Mouse (Mus musculus) spleen, adult 2 months (tissue): ENCODE measurements around the gene Rnaseh2b.

Experiments used
- CTCF ChIP-seq: fragments of 200-500 bp; IDR thresholded peaks from 2 replicates; pipeline ENCODE4 v1.5.1; 2011; ENCODE audit warnings: mild to moderate bottlenecking, inconsistent platforms; ENCODE audit not compliant: insufficient read depth, insufficient read length, insufficient replicate concordance; ENCODE audit errors: extremely low read depth
- POLR2A ChIP-seq: fragments of 200-500 bp; IDR thresholded peaks from 2 replicates; pipeline ENCODE4 v1.6.1; 2011; ENCODE audit warnings: low read depth, low read length, inconsistent platforms

DNA sequence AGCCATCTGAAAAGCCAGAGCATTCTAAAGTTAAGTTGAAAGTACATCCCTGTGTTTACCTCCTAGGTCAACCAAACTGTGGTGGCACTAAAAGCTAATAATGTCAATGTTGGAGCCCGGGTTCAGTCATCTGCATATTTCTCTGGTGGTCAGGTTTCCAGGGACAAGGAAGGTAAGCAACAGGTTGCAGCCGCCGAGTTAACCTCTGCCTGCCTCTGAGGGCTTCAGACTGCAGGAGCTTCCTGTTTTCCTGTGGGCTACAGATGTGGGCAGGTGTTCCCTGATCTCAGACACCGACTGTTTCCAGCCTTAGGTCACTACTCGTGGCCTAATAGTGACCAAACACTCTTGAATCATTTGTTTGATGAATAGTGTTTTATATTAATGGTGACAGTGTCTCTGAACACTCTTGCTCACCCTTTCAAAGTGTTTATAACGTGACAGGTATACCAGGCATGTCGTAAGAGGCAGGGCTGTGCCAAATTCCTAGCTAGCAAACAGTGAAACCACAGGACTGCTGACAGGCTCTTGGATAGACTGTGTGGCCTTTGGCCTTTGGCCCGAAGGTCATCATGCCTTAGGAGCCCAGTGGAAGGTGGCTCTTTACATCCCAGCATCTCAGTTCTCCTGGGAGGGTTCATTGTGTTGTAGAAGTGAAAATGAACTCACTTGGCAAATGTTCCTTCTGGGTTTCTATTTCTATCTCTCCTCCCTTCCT, 69.0 kb downstream of the Rnaseh2b start:
- TF ChIP-seq CTCF = no peak
- no peak for TF ChIP-seq POLR2A
